Mouse (Mus musculus) liver, adult 2 months (tissue): ENCODE data around the gene Ap3d1. TPM values are rescaled to one million over a fixed set of nuclear protein-coding genes. Genes with fewer than 3 reads are reported as not detected.

ENCODE experiments used
- DNase-seq: peaks from one replicate; pipeline ENCODE4 v3.0.0-alpha.2; 2011; ENCODE audit warnings: low read depth, low spot score; ENCODE audit errors: extremely low read depth
- H3K27ac ChIP-seq: fragments of 200-500 bp; replicated peaks from 2 replicates; pipeline ENCODE4 v1.5.1; 2012; ENCODE audit warnings: low read depth, mild to moderate bottlenecking, control low read depth, inconsistent platforms, low read length; ENCODE audit not compliant: insufficient read depth
- H3K27me3 ChIP-seq: fragments of 200-500 bp; 2 replicates; pipeline ENCODE4 v1.6.1; 2012; ENCODE audit warnings: mild to moderate bottlenecking, moderate library complexity, low read length, inconsistent platforms; ENCODE audit not compliant: control insufficient read depth, insufficient read depth
- H3K36me3 ChIP-seq: fragments of 200-500 bp; 2 replicates; pipeline ENCODE4 v1.6.1; 2012; ENCODE audit warnings: low read length, inconsistent platforms; ENCODE audit not compliant: control insufficient read depth, insufficient read depth
- H3K4me1 ChIP-seq: fragments of 200-500 bp; 2 replicates; pipeline ENCODE4 v1.6.1; 2011; ENCODE audit warnings: low read length; ENCODE audit not compliant: control insufficient read depth, insufficient read depth
- H3K4me3 ChIP-seq: fragments of 200-500 bp; 2 replicates; pipeline ENCODE4 v1.5.1; 2011; ENCODE audit warnings: low read depth, mild to moderate bottlenecking, control low read depth, low read length, moderate library complexity; ENCODE audit not compliant: insufficient read depth
- H3K79me2 ChIP-seq: fragments of 200-500 bp; 2 replicates; pipeline ENCODE4 v1.6.1; 2012; ENCODE audit warnings: inconsistent platforms, mild to moderate bottlenecking, low read length, moderate library complexity; ENCODE audit not compliant: control insufficient read depth, insufficient read depth
- H3K9ac ChIP-seq: fragments of 200-500 bp; 2 replicates; pipeline ENCODE4 v1.6.1; 2012; ENCODE audit warnings: low read depth, mild to moderate bottlenecking, control low read depth, inconsistent platforms, low read length
- CTCF ChIP-seq: fragments of 200-500 bp; IDR thresholded peaks from 2 replicates; pipeline ENCODE4 v1.5.1; 2011; ENCODE audit warnings: low read depth, low read length, control low read depth
- POLR2A ChIP-seq: fragments of 200-500 bp; IDR thresholded peaks from 2 replicates; pipeline ENCODE4 v1.6.1; 2011; ENCODE audit warnings: low read length, control low read depth; ENCODE audit not compliant: insufficient read depth; ENCODE audit errors: extremely low read depth
- WGBS: fragments of 180-500 bp; shearing (Covaris S2); methylation state at CpG from one replicate; pipeline ENCODE4 v1.1.7; 2018; 5-methylcytosine and 5-hydroxymethylcytosine counted together
- polyA plus RNA-seq: library from polyadenylated mRNA; depleted of rRNA; stranded (reverse); fragments of >200 nt; gene quantifications from 2 replicates; pipeline ENCODE4 v1.2.3, GENCODE M21; 2012
- total RNA-seq: library from RNA; depleted of rRNA; stranded (reverse); fragments of >200 nt; gene quantifications from 2 replicates; pipeline ENCODE4 v1.2.3, GENCODE M21; 2014

Ap3d1 gene
- total and polyA plus RNA-seq, 2 experiments, result 22.3 to 49.2 TPM

DNA sequence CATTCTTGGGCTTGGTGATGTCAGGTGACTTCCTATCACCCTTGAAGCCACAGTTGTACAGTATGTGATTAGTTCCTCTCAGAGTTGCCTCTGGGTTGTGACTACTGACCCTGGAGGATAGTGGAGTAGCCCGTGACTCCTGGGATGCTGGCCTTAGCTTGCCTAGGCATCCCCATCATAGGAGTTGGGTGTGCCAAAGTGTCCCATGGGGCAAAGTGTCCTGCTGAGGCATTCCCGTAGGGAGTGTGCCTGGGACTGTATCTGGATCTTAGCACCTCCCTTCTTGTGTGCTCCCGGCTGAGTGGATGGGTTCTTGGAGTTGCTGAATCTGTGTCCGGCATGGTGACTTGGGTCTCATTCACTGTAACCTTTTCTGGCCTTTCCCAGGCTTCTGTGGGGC is 32.9 kb upstream of the Ap3d1 start:
- no peak overlapping the region for H3K27ac ChIP-seq
- no peaks in the 10 kb centered on the region; the same call in 1 of the 2 replicates for H3K79me2 ChIP-seq
- H3K36me3 ChIP-seq, result peaks cover 20% of the 10 kb centered on the region; the same call in 1 of the 2 replicates
- H3K4me3 ChIP-seq, result no peak overlapping the region
- H3K4me1 ChIP-seq, result peaks cover 11% of the 10 kb centered on the region
- DNase-seq, result no peak
- H3K9ac ChIP-seq, result no peak overlapping the region
- 85% methylated on average over 4 of the region's 4 CpGs for WGBS
- no peaks in the 10 kb centered on the region for H3K27me3 ChIP-seq
- TF ChIP-seq POLR2A, result no peak
- TF ChIP-seq CTCF, result no peak

DNA sequence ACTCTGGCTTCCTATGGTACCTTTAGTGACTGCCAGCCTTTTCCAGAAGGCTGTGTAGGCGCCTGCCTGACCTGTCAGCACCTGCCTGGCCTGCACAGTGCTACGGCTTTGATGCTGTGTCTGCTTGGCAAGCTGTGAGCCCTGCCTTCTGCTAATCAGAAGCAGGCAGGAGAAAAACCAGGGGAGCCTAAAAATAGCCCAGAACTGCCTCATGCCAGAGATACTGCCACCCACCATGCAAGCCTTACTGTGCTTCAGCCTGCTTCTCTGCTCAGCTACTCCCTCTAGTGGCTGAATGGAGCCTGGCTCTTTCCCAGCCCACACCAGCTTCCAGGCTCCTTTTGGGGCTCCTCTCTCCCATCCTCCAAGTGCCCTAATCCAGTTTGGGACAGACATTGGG is 32.5 kb upstream of the Ap3d1 start:
- Histone ChIP-seq H3K27me3 (no peaks in the 10 kb centered on the region), H3K36me3 (peaks cover 21% of the 10 kb centered on the region), H3K79me2 (no peaks in the 10 kb centered on the region; the same call in 1 of the 2 replicates), H3K27ac (no peak overlapping the region), H3K9ac (no peak overlapping the region), H3K4me3 (no peak overlapping the region), H3K4me1 (peaks cover 11% of the 10 kb centered on the region)
- peak; percentile 45 for DNase-seq
- TF ChIP-seq CTCF (peak; percentile 91), POLR2A (no peak)
- 41% methylated on average over 2 of the region's 2 CpGs for WGBS

DNA sequence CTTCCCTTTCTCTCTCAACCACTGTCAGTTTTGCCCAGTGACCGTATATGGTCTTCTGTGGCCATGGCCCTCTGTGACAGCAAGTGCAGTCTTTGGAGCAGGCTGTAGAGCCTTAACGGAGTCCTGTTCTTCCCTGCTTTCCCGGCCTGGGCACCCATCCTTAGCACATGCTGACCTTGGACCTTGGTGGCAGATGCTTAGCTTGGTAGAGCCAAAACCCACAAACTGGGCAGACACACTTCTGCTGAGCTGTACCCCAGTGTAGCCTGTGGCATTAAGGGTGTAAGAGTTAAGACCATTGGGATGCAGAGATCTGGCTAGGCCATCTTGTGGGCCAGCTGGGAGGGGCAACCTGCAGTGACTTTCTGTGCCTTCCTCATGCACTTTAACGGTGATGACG is 31.8 kb upstream of the Ap3d1 start:
- H3K27me3 ChIP-seq, result no peaks in the 10 kb centered on the region
- peaks cover 19% of the 10 kb centered on the region for H3K36me3 ChIP-seq
- no peak overlapping the region for H3K9ac ChIP-seq
- TF ChIP-seq CTCF, result no peak
- TF ChIP-seq POLR2A, result no peak
- peaks cover 11% of the 10 kb centered on the region for H3K4me1 ChIP-seq
- DNase-seq, result peak; percentile 68
- peak overlapping the region; percentile 16; the same call in 1 of the 2 replicates for H3K27ac ChIP-seq
- no peaks in the 10 kb centered on the region; the same call in 1 of the 2 replicates for H3K79me2 ChIP-seq
- no peak overlapping the region for H3K4me3 ChIP-seq
- 54% methylated on average over 5 of the region's 5 CpGs for WGBS

DNA sequence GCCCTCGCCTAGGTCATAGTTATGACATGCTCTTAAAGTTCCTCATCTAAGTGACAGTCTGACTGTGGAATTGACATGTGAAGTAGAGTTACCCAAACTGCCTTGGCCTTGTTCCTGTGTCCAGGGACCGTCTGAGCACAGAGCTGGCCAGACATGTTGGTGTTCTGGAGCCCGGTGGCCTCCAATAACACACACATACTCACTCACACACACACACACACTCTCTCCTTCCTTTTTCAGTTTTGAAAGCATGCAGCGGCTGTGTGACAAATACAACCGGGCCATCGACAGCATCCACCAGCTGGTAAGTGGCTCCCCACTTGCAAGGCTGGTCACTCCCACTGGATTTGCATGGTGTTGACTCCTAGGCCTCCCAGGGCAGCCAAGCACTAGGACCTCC is 26.3 kb upstream of the Ap3d1 start:
- 86% methylated on average over 6 of the region's 6 CpGs for WGBS
- no peak overlapping the region for H3K27ac ChIP-seq
- DNase-seq, result no peak
- no peaks in the 10 kb centered on the region for H3K27me3 ChIP-seq
- peaks cover 13% of the 10 kb centered on the region; the same call in 1 of the 2 replicates for H3K79me2 ChIP-seq
- no peak overlapping the region for H3K9ac ChIP-seq
- H3K4me1 ChIP-seq, result peaks cover 28% of the 10 kb centered on the region
- H3K4me3 ChIP-seq, result no peak overlapping the region
- TF ChIP-seq CTCF (no peak), POLR2A (no peak)
- H3K36me3 ChIP-seq, result peaks cover 20% of the 10 kb centered on the region

- H3K4me1 ChIP-seq, result peaks cover 41% of the 10 kb centered on the region
- peaks cover 17% of the 10 kb centered on the region for H3K36me3 ChIP-seq
- H3K9ac ChIP-seq, result 0 out of 2 replicates have a peak overlapping the region, but pooled peaks have one; percentile 3
- DNase-seq, result peak; percentile 96
- H3K27me3 ChIP-seq, result no peaks in the 10 kb centered on the region
- WGBS, result 26% methylated on average over 10 of the region's 10 CpGs
- peak overlapping the region; percentile 83 for H3K27ac ChIP-seq
- H3K79me2 ChIP-seq, result peaks cover 27% of the 10 kb centered on the region; the same call in 1 of the 2 replicates
- no peak overlapping the region for H3K4me3 ChIP-seq
- no peak for TF ChIP-seq CTCF
- TF ChIP-seq POLR2A, result no peak
Observed at GRCm38 (mm10) chr10:80766161-80766815, 24.2 kb upstream of the Ap3d1 start.

DNA sequence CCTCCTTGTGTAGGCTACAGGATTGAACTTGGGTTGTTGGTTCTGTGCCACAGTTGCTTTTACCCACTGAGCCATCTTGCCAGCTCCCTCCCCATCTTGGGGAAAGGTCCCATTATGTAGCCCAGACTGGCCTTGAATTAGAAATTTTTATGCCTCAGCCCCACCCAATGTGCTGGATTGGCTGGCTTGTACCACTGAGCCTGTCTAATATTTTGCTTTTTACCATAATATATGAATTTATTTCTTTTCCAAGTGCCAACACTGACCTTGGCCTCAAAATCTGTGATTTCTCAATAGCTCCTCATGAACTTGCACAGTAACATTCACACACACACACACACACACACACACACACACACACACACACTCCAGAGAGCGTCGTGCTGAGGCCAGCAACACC is 23.7 kb upstream of the Ap3d1 start:
- Histone ChIP-seq H3K27me3 (no peaks in the 10 kb centered on the region), H3K27ac (peak overlapping the region; percentile 83), H3K4me3 (no peak overlapping the region), H3K4me1 (peaks cover 46% of the 10 kb centered on the region), H3K79me2 (peaks cover 33% of the 10 kb centered on the region; the same call in 1 of the 2 replicates), H3K9ac (no peak overlapping the region), H3K36me3 (peaks cover 13% of the 10 kb centered on the region)
- WGBS, result 19% methylated on average over 2 of the region's 2 CpGs
- DNase-seq, result peak; percentile 73
- TF ChIP-seq CTCF (no peak), POLR2A (no peak)
